Mouse (Mus musculus) liver, embryonic 12.5 days (tissue): ENCODE data around the gene Jsrp1. TPM values are rescaled to one million over a fixed set of nuclear protein-coding genes. Genes with fewer than 3 reads are reported as not detected.
"Not testable (repeated sequence)": the region's sequence is repeated elsewhere in the genome, so short reads cannot be mapped to it uniquely, and the experiment has no call there.

ENCODE experiments used
- ATAC-seq: fragments of 200-750 bp; cut with Nextera tagmentation; 2 replicates; pipeline ENCODE4 v1.8.0; 2017; ENCODE audit warnings: moderate number of reproducible peaks, mild to moderate bottlenecking, moderate library complexity
- H3K27ac ChIP-seq: fragments of 300-500 bp; sonication (generic); 2 replicates; pipeline ENCODE4 v1.5.1; 2016; ENCODE audit warnings: mild to moderate bottlenecking
- H3K27me3 ChIP-seq: fragments of 300-500 bp; sonication (generic); replicated peaks from 2 replicates; pipeline ENCODE4 v1.6.1; 2016; ENCODE audit warnings: mild to moderate bottlenecking, moderate library complexity
- H3K36me3 ChIP-seq: fragments of 300-500 bp; sonication (generic); 2 replicates; pipeline ENCODE4 v1.6.1; 2016; ENCODE audit warnings: mild to moderate bottlenecking, moderate library complexity
- H3K4me1 ChIP-seq: fragments of 300-500 bp; sonication (generic); 2 replicates; pipeline ENCODE4 v1.6.1; 2016
- H3K4me2 ChIP-seq: fragments of 300-500 bp; sonication (generic); 2 replicates; pipeline ENCODE4 v1.6.1; 2016; ENCODE audit warnings: mild to moderate bottlenecking, moderate library complexity
- H3K4me3 ChIP-seq: fragments of 300-500 bp; sonication (generic); 2 replicates; pipeline ENCODE4 v1.5.1; 2016; ENCODE audit warnings: mild to moderate bottlenecking, moderate library complexity
- H3K9ac ChIP-seq: fragments of 300-500 bp; sonication (generic); 2 replicates; pipeline ENCODE4 v1.6.1; 2016; ENCODE audit warnings: mild to moderate bottlenecking, moderate library complexity
- H3K9me3 ChIP-seq: fragments of 300-500 bp; sonication (generic); replicated peaks from 2 replicates; pipeline ENCODE4 v1.6.1; 2016; ENCODE audit warnings: mild to moderate bottlenecking, moderate library complexity
- WGBS: fragments of 180-500 bp; shearing (Covaris S2); methylation state at CpG from one replicate; pipeline ENCODE4 v1.1.7; 2016; ENCODE audit not compliant: insufficient replicate concordance; 5-methylcytosine and 5-hydroxymethylcytosine counted together
- polyA plus RNA-seq: library from polyadenylated mRNA; unstranded; fragments of >200 nt; fragmentation: Nextera tagmentation; extraction: Ambion mirVana; gene quantifications from 2 replicates; pipeline ENCODE4 v1.2.1, GENCODE M21; 2016

Jsrp1 gene
- polyA plus RNA-seq, 1 experiment from 2014 or later, result 0.46 TPM

DNA sequence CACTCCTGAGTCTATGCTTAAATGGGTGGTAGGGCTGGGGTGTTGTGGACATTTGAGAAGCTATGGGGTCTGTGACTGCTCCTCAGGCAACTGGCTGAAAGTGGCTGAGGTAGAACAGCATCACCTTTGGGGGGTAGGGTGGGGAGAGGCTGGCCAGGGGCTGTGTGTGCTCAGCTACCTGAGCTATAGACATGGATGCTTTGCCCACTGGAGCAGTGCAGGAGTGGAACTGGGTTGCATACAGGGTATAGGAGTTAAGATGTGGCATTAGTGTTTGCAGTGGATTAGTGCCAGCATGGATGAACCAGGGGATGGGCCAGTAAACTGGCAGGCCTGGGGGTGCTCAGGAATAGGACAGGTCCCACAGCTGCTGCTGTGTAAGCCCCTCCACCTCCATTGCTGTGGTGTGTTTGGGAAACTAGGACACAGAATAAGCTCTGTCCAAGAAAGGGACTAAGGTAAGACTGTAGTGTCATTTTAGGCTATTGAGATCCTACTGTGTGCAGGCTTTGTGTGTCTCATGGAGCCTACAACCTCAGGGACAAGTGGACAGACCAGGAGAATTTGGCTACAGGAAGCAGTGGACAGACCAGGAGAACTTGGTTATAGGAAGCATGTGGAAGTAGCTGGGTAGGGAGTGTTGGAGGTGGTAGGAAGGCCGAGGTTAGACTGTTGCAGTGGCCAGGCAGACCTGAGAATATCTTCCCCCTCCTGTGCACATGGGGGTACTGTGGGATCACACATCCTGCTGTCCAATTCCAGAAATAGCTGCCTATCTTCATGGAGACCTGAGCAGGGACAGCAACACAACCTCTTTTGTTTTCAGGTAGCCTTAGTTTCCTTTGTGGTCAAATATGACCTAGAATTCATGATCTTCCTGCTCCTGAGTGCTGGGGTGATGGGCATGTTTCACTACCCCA, 16.3 kb upstream of the Jsrp1 start:
- Histone ChIP-seq H3K27me3 (peaks cover 29% of the 10 kb centered on the region), H3K9ac (0 out of 2 replicates have a peak overlapping the region, but pooled peaks have one; percentile 12), H3K4me3 (no peak overlapping the region), H3K27ac (peak overlapping the region; percentile 61; the same call in 1 of the 2 replicates), H3K4me2 (0 out of 2 replicates have a peak overlapping the region, but pooled peaks have one; percentile 8), H3K9me3 (no peaks in the 10 kb centered on the region), H3K4me1 (peaks cover 55% of the 10 kb centered on the region), H3K36me3 (peaks cover 34% of the 10 kb centered on the region)
- 38% methylated on average over 1 of the region's 1 CpGs for WGBS
- ATAC-seq, result no peak

DNA sequence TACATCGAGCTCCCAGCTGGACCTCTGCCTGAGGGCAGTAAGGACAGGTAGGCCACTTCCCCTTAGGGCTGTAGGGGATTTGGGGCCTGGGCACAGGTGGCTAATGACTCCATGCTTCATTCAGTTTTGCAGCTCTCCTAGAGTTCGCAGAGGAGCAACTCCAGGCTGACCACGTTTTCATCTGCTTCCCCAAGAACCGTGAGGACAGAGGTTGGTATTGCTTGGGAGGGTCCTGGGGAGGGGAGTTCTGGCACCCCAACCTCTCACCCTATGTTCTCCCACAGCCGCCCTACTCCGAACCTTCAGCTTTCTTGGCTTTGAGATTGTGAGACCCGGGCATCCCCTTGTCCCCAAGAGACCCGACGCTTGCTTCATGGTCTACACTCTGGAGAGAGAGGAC, 15.3 kb upstream of the Jsrp1 start:
- H3K9me3 ChIP-seq, H3K27ac ChIP-seq, ATAC-seq: not testable (repeated sequence)
- WGBS, result 85% methylated on average over 9 of the region's 9 CpGs
- Histone ChIP-seq H3K4me1 (peaks cover 63% of the 10 kb centered on the region), H3K4me3 (peak overlapping the region; percentile 84; the same call in 1 of the 2 replicates), H3K4me2 (peak overlapping the region; percentile 94), H3K27me3 (peaks cover 19% of the 10 kb centered on the region), H3K36me3 (peaks cover 34% of the 10 kb centered on the region), H3K9ac (0 out of 2 replicates have a peak overlapping the region, but pooled peaks have one; percentile 95)

DNA sequence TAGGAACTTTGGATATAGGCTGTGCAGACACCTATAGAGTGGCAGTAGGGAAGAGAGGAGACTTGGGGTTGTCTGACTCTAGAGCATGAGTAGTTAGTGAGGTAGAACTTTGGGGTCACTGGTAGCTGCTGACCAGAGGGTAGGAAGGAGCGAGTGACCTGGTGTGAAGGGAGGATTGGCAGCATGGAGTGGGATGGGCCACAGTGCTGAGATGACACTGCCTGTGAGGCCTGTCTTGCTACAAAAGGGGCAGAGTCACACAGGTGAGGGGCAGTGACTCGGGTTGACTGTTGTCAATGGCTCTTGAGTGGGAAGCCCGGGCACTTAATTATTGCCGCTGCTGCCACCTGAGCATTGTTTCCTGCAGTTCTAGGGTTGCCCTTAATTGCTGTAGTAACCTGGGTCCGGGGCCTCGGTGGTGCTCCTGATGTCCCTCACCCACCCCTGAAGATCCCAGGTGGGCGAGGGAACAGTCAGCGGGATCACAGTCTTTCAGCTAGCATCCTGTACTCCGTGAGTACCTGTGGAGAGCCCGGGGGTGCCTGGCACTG, 14.6 kb upstream of the Jsrp1 start:
- H3K4me3 ChIP-seq, result peak overlapping the region; percentile 84
- H3K9me3 ChIP-seq, result no peaks in the 10 kb centered on the region
- peaks cover 70% of the 10 kb centered on the region for H3K4me1 ChIP-seq
- WGBS, result 83% methylated on average over 10 of the region's 10 CpGs
- peaks cover 34% of the 10 kb centered on the region for H3K36me3 ChIP-seq
- H3K27me3 ChIP-seq, result peaks cover 13% of the 10 kb centered on the region
- H3K9ac ChIP-seq, result peak overlapping the region; percentile 95
- ATAC-seq, result no peak
- peak overlapping the region; percentile 96 for H3K27ac ChIP-seq
- peak overlapping the region; percentile 94 for H3K4me2 ChIP-seq

DNA sequence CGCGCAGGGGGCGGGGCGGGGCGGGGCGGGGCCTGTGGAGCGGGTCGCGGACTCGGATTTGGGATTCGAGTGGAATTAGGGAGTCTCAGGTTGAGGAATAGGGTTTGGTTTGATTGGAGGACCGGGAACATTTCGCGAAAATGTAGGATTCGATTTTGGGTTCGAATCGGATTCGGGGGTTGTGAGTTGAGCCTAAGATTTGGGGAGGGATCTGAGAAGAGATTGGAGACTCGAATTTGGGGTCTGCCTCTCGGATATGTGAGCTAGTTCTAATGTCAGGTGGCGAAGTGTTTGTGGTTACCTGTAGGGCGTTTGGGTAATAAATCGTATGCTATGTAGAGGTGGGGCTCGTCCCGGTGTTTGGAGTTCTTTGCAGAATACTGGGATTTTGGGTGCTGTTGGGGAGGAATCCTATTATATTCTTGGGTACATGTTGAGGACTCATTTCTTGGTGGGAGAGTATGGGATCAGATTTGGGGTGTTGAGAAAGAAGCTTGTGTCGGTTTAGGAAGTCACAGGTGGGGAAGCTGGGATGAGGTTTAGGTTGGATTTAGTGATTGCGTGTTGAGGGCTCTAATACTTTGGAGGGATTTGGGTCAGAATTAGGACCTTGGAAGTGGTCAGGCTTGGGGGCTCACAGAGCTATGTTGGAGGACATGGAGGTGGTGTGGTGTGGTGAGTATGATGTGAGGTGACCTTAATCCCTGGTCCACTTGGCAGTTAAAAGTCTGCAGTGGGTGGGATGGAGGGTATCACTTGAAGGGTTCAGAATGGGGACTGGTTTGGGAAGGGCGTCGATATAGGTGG, 14.0 kb upstream of the Jsrp1 start:
- Histone ChIP-seq H3K4me2 (peak overlapping the region; percentile 94), H3K27ac (peak overlapping the region; percentile 96), H3K4me3 (peak overlapping the region; percentile 84), H3K27me3 (peaks cover 6% of the 10 kb centered on the region; the same call in 1 of the 2 replicates), H3K9me3 (no peaks in the 10 kb centered on the region), H3K9ac (peak overlapping the region; percentile 95), H3K4me1 (peaks cover 77% of the 10 kb centered on the region), H3K36me3 (peaks cover 34% of the 10 kb centered on the region)
- ATAC-seq, result no peak
- 7% methylated on average over 29 of the region's 29 CpGs for WGBS

DNA sequence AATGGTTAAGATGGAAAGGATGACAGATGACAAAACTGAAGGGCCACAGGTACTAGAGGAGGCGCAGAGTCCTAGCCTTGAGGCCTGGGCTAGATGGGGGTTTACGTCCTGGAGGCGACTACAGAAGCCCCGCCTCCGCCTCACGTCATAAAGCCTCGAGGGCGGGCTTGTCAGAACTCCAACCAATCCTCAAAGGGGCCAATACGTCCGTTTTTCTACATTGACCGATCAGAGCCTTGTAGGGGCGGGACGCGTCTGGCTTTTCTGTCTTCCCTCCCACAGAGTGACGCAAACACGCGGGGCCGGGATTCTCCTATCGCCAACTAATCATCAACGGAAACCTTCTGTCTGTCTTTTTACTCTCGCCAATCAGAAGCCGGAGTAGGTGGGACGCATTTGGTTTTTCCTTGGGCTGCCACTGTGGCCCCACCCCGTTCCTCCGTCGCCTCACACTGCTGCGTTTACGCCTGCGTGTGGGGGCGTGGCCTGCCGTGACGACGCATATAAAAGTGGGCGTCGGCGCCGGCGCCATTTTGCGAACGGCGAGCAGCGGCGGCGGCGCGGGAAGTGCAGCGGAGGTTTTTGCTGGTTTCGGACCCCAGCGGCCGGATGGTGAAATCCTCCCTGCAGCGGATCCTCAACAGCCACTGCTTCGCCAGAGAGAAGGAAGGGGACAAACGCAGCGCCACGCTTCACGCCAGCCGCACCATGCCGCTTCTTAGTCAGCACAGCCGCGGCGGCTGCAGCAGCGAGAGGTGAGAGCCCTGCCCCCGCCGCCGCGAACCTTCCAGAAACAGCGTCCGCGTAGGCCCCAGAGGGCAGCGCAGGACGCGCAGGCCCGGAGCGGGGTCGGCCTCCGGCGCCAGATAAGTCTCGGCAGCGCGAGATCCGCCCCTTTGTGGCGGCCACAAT, 13.1 kb upstream of the Jsrp1 start, which contains the start of gene Oaz1:
Oaz1 (plus strand) TSS at position 506 of the 912 bp plus-strand sequence.
- Histone ChIP-seq H3K9ac (peak within 1 kb of the TSS; percentile 95), H3K27ac (peak within 1 kb of the TSS; percentile 96), H3K9me3 (no peaks in the 10 kb centered on the region), H3K4me2 (peak within 1 kb of the TSS; percentile 94), H3K27me3 (no peaks in the 10 kb centered on the region), H3K4me3 (peak within 1 kb of the TSS; percentile 84), H3K36me3 (peaks cover 34% of the 10 kb centered on the region), H3K4me1 (peaks cover 82% of the 10 kb centered on the region)
- under 1% methylated on average over 77 of the region's 82 CpGs for WGBS
- peak; percentile 94 for ATAC-seq

DNA sequence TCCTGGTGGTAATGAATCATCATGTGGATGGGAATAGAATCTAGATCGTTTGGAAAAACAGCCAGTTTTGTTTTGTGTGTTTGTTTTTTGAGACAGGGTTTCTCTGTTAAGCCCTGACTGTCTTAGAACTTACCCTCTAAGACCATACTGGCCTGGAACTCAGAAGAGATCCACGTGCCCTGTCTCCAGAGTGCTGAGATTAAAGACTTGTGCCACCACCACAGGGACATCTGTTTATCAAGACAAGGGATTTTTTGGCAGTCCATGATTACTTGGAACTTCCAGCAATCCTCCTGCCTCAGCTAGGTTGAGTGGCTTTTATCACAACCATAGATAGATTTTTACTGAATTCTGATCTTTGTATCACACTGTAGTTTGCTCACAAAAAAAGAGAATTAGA, 11.5 kb upstream of the Jsrp1 start:
- no peaks in the 10 kb centered on the region for H3K27me3 ChIP-seq
- peak overlapping the region; percentile 96 for H3K27ac ChIP-seq
- peak overlapping the region; percentile 69; the same call in 1 of the 2 replicates for H3K4me2 ChIP-seq
- peaks cover 75% of the 10 kb centered on the region for H3K4me1 ChIP-seq
- no peak for ATAC-seq
- no peaks in the 10 kb centered on the region for H3K9me3 ChIP-seq
- H3K9ac ChIP-seq, result peak overlapping the region; percentile 52; the same call in 1 of the 2 replicates
- WGBS, result 41% methylated on average over 2 of the region's 2 CpGs
- peaks cover 24% of the 10 kb centered on the region for H3K36me3 ChIP-seq
- H3K4me3 ChIP-seq, result no peak overlapping the region

DNA sequence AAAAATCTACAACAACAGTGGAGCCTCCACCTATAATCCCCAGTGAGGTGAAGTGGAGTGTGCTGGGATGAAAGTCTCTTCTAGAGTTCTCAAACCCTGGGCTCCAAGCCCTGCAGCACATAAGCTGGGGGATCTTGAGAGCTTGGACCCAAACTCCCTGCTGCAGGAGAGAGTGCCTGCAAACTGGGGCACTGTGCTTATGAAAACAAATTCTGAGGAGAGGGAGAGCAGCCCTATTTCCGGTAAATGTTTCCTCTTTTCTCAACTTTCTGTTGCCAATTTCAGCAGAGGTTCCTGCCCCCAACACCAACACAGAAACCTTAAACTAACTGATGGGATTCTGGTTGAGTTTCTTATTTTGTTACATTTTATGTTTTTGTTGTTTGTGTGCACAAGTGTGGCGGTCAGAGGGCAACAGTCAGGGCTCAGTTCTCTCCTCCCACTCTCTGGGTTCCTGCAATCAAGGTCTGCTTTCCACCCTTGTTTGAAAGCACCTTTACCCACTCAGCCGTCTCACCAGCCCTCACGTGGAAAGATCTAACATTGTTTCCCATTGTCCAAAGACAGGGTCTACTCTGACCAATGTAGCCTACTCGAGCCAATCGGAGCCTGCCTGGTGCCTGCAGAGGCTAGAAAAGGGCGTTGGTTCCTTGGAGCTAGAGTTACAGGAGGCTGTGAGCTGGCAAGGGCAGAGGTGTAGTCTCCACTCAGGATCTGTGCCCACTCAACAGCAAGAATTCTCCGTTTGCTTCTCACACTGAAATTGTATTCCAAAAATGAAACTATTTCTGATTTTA, 10.7 kb upstream of the Jsrp1 start:
- Histone ChIP-seq H3K9me3 (no peaks in the 10 kb centered on the region), H3K9ac (peak overlapping the region; percentile 33; the same call in 1 of the 2 replicates), H3K4me1 (peaks cover 75% of the 10 kb centered on the region), H3K4me3 (no peak overlapping the region), H3K27me3 (no peaks in the 10 kb centered on the region), H3K4me2 (peak overlapping the region; percentile 35), H3K27ac (peak overlapping the region; percentile 96), H3K36me3 (peaks cover 16% of the 10 kb centered on the region)
- 44% methylated on average over 8 of the region's 8 CpGs for WGBS
- no peak for ATAC-seq

DNA sequence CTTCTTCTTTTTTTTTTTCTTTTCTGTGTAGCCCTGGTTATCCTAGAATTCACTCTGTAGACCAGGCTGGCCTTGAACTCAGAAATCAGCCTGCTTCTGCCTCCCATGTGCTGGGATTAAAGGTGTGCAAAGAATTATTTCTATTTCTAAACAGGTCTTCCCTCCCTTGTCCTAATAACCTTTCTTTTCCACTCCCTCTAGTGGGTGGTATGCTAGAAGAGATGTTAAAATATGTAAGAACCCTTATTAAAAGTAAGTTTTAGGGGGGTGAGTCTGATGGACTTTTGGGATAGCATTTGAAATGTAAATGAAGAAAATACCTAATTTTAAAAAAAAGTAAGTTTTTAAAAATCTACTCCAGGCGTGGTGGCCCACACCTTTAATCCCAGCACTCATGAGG, 10.0 kb upstream of the Jsrp1 start:
- H3K4me1 ChIP-seq, result peaks cover 78% of the 10 kb centered on the region
- no peak overlapping the region for H3K9ac ChIP-seq
- WGBS, result 68% methylated on average over 1 of the region's 1 CpGs
- no peaks in the 10 kb centered on the region for H3K27me3 ChIP-seq
- no peak overlapping the region for H3K4me2 ChIP-seq
- no peak overlapping the region for H3K4me3 ChIP-seq
- H3K27ac ChIP-seq, result peak overlapping the region; percentile 96
- H3K36me3 ChIP-seq, result peaks cover 10% of the 10 kb centered on the region
- H3K9me3 ChIP-seq, result no peaks in the 10 kb centered on the region
- ATAC-seq, result no peak

DNA sequence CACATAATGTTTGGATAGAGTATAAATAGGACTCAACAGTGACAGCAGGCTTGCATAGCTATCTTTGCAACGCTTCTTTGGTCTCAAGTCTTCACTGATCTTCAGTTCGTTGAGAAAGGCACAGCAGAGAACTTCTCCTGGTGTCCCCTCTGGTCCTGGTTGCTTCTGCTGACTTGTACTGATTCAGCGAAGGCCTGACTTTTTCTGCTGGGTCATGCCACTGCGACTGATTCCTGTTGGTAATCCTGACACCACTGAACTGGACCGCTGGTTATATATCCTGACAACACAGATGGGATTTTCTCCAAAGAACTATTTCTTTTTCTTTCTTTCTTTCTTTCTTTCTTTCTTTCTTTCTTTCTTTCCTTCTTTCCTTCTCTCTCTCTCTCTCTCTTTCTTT, 9.2 kb upstream of the Jsrp1 start:
- peak overlapping the region; percentile 82 for H3K27ac ChIP-seq
- peaks cover 77% of the 10 kb centered on the region for H3K4me1 ChIP-seq
- no peaks in the 10 kb centered on the region for H3K27me3 ChIP-seq
- peak overlapping the region; percentile 18; the same call in 1 of the 2 replicates for H3K4me2 ChIP-seq
- 74% methylated on average over 5 of the region's 5 CpGs for WGBS
- no peak for ATAC-seq
- H3K9me3 ChIP-seq, result no peaks in the 10 kb centered on the region
- H3K9ac ChIP-seq, result peak overlapping the region; percentile 27; the same call in 1 of the 2 replicates
- peaks cover 2% of the 10 kb centered on the region for H3K36me3 ChIP-seq
- H3K4me3 ChIP-seq, result no peak overlapping the region

DNA sequence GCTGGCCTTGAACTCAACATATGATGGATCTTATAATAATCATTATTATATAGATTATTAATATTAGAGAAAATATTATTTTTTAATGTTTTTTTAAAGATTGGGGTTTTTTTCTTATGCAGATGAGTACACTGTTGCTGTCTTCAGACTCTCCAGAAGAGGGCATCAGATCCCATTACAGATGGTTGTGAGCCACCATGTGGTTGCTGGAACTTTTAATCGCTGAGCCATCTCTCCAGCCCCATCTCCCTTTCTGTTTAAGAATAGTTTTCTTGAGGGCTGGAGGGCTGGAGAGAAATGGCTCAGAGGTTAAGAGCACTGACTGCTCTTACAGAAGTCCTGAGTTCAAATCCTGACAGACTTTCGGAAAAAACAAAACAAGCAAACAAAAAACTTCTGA, 8.7 kb upstream of the Jsrp1 start:
- H3K4me3 ChIP-seq, result no peak overlapping the region
- no peaks in the 10 kb centered on the region for H3K9me3 ChIP-seq
- H3K4me1 ChIP-seq, result peaks cover 77% of the 10 kb centered on the region
- H3K27me3 ChIP-seq, result no peaks in the 10 kb centered on the region
- peak overlapping the region; percentile 18; the same call in 1 of the 2 replicates for H3K4me2 ChIP-seq
- H3K36me3 ChIP-seq, result no peaks in the 10 kb centered on the region
- peak overlapping the region; percentile 27; the same call in 1 of the 2 replicates for H3K9ac ChIP-seq
- peak overlapping the region; percentile 82 for H3K27ac ChIP-seq
- 39% methylated on average over 2 of the region's 2 CpGs for WGBS
- no peak for ATAC-seq
